Mouse (Mus musculus) myocyte (in vitro differentiated cells): ENCODE data around the gene Aanat. TPM values are rescaled to one million over a fixed set of nuclear protein-coding genes. Genes with fewer than 3 reads are reported as not detected.

ENCODE experiments used
- H3K27me3 ChIP-seq: one replicate; pipeline ENCODE4 v1.6.1; 2011; ENCODE audit not compliant: control insufficient read depth, insufficient read depth, insufficient read length
- H3K36me3 ChIP-seq: one replicate; pipeline ENCODE4 v1.6.1; 2011; ENCODE audit not compliant: control insufficient read depth, insufficient read depth
- H3K4me2 ChIP-seq: one replicate; pipeline ENCODE4 v1.6.1; 2011; ENCODE audit warnings: low read depth, control low read depth
- H3K4me3 ChIP-seq: one replicate; pipeline ENCODE4 v1.5.1; 2011; ENCODE audit warnings: mild to moderate bottlenecking, control low read depth, moderate library complexity
- H3K79me2 ChIP-seq: one replicate; pipeline ENCODE4 v1.6.1; 2011; ENCODE audit not compliant: control insufficient read depth, insufficient read depth
- H3ac ChIP-seq: one replicate; pipeline ENCODE4 v1.6.1; 2011; ENCODE audit not compliant: control insufficient read depth, insufficient read length
- CEBPB ChIP-seq: IDR thresholded peaks from 2 replicates; pipeline ENCODE4 v1.6.1; 2011; ENCODE audit warnings: mild to moderate bottlenecking, moderate library complexity; ENCODE audit not compliant: poor library complexity, insufficient read depth, severe bottlenecking
- E2F4 ChIP-seq: IDR thresholded peaks from one replicate; pipeline ENCODE4 v1.6.1; 2011; ENCODE audit warnings: mild to moderate bottlenecking, control low read depth, moderate library complexity; ENCODE audit not compliant: insufficient read depth
- MAX ChIP-seq: IDR thresholded peaks from one replicate; pipeline ENCODE4 v1.6.1; 2011; ENCODE audit warnings: low read depth, mild to moderate bottlenecking, control low read depth
- MYOD1 ChIP-seq, 3 experiments: IDR thresholded peaks; one replicate each; pipeline ENCODE4 v1.6.1; 2011; ENCODE audit warnings: control low read depth in 2 of 3, low read depth in 2 of 3, mild to moderate bottlenecking in 2 of 3, moderate library complexity in 1 of 3; ENCODE audit not compliant: insufficient read length in 2 of 3, control insufficient read depth in 1 of 3
- MYOG ChIP-seq, 3 experiments: IDR thresholded peaks; one replicate each; pipeline ENCODE4 v1.6.1; 2011; ENCODE audit warnings: control low read depth in 2 of 3, low read depth in 2 of 3, mild to moderate bottlenecking in 2 of 3; ENCODE audit not compliant: insufficient read length in 2 of 3, control insufficient read depth in 1 of 3, insufficient read depth in 1 of 3
- POLR2A ChIP-seq: IDR thresholded peaks from one replicate; pipeline ENCODE4 v1.6.1; 2011; ENCODE audit warnings: low read depth, mild to moderate bottlenecking, control low read depth, moderate library complexity; ENCODE audit not compliant: insufficient read length
- POLR2AphosphoS2 ChIP-seq: IDR thresholded peaks from one replicate; pipeline ENCODE4 v1.6.1; 2011; ENCODE audit warnings: low read depth, control low read depth; ENCODE audit not compliant: insufficient read length
- REST ChIP-seq: IDR thresholded peaks from one replicate; pipeline ENCODE4 v1.6.1; 2011; ENCODE audit warnings: mild to moderate bottlenecking, control low read depth, moderate library complexity; ENCODE audit not compliant: insufficient read depth, insufficient read length
- SRF ChIP-seq: IDR thresholded peaks from one replicate; pipeline ENCODE4 v1.6.1; 2011; ENCODE audit warnings: low read depth; ENCODE audit not compliant: control insufficient read depth, insufficient read length
- TCF12 ChIP-seq: IDR thresholded peaks from one replicate; pipeline ENCODE4 v1.6.1; 2011; ENCODE audit warnings: mild to moderate bottlenecking, control low read depth; ENCODE audit not compliant: poor library complexity, insufficient read depth, severe bottlenecking
- TCF3 ChIP-seq: IDR thresholded peaks from one replicate; pipeline ENCODE4 v1.6.1; 2011; ENCODE audit warnings: low read depth, control low read depth; ENCODE audit not compliant: insufficient read length
- USF1 ChIP-seq: IDR thresholded peaks from one replicate; pipeline ENCODE4 v1.6.1; 2011; ENCODE audit warnings: low read depth, mild to moderate bottlenecking, control low read depth, moderate library complexity
- polyA plus RNA-seq: library from polyadenylated mRNA; unstranded; fragments of >200 nt; fragmentation: generic; extraction: Trizol; gene quantifications from one replicate; pipeline ENCODE4 v1.2.1, GENCODE M21; 2012; ENCODE audit warnings: missing spikeins

Gene Aanat
- polyA plus RNA-seq, 1 experiment, result not detected

DNA sequence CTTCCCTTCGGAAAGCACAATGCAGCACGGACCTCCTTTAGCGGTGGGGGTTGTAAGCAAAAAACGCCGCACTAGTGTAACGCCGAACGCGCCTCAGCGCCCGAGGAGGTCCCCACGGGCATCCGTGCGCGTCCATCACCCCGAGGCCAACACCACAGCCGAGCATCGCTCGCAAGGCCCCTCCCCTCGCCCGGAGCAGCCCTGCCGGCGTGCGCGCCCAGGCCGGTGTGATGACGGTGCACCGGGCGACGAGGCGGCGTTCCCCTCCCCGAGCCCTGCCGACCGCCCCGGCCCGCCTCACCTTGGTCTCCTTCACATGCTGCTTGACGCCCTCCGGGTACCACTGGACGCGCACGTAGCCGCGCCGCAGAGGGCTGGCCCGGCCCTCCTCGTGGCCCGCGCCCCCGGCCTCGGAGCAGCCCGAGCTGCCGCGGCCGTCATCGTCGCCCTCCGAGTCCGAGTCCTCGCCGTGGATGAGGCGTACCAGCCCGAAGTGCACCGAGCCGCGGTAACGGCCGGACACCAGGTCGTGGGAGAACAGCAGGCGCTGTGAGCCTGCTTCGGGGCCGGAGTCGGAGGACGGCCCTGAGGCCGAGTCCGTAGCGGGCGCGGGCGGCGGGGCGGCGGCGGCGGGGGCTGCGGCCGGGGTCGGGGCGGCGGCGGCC lies 5.4 kb upstream of the Aanat start:
- Histone ChIP-seq H3K27me3 (no peaks in the 10 kb centered on the region), H3K4me2 (peak overlapping the region; percentile 98), H3K79me2 (peaks cover 41% of the 10 kb centered on the region), H3K36me3 (no peaks in the 10 kb centered on the region), H3ac (peak overlapping the region; percentile 72), H3K4me3 (peak overlapping the region; percentile 36)
- TF ChIP-seq SRF, result peak; percentile 12
- peak in 1 of 3 experiments; percentile 13 for TF ChIP-seq MYOG (IDR thresholded peaks at IDR 0.05; ENCODE audit: control insufficient read depth in 1 of 3, insufficient read depth in 1 of 3, insufficient read length in 2 of 3, low read depth in 2 of 3)
- TF ChIP-seq TCF3, result no peak
- TF ChIP-seq MYOD1 (IDR thresholded peaks at IDR 0.05; ENCODE audit: control insufficient read depth in 1 of 3, insufficient read length in 2 of 3, low read depth in 2 of 3), result peak in 1 of 3 experiments; percentile 35
- TF ChIP-seq POLR2A, result peak; percentile 44
- no peak for TF ChIP-seq USF1

DNA sequence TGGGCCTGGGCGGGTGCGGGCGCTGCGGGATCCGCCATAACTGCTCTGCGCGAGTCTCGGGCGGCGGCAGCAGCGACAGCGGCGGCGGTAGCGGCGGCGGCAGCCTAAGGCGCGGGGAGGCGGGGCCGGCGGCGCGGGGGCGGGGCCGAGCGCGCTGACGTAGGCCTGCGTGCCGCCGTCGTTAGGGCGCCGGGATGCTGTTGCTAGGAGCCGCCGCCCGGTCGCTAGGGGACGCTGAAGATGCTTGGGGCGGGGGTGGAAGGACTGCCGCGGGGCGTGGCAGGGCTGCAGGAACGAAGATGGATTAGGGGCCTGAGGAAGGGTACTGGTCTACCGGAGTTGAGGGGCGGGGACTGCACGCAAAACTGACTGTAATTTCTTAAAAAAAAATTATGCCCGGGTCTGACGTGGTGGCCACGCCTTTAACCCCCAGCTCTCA lies 4.8 kb upstream of the Aanat start, which contains the start of gene Ube2o:
Gene Ube2o (minus strand): TSS at position 72 of the 439 bp plus-strand sequence.
- H3ac ChIP-seq, result peak within 1 kb of the TSS; percentile 72
- H3K79me2 ChIP-seq, result peaks cover 40% of the 10 kb centered on the region
- no peaks in the 10 kb centered on the region for H3K36me3 ChIP-seq
- TF ChIP-seq REST, result no peak
- peak; percentile 90 for TF ChIP-seq POLR2A
- TF ChIP-seq POLR2AphosphoS2, result peak; percentile 82
- peak within 1 kb of the TSS; percentile 36 for H3K4me3 ChIP-seq
- H3K27me3 ChIP-seq, result no peaks in the 10 kb centered on the region
- peak within 1 kb of the TSS; percentile 98 for H3K4me2 ChIP-seq

DNA sequence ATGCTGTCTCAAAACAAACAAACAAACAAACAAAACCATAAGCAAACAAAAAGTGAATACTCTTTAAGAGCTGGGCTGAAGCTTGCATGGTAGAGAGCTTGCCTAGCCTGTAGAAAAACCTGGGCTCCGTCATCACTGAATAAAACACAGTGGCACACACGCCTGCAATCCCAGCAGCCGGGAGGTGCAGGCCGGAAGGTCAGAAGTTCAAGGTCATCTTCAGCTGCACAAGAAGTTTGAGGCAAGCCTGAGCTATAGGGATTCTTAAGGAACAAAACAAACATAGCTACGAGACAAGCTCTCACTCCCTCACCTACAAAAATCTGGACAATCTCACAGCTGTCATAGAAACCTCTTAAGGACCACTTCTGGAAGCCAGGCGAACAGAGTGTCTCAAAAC lies 550 bp upstream of the Aanat start:
- H3K36me3 ChIP-seq, result no peaks in the 10 kb centered on the region
- no peak overlapping the region for H3ac ChIP-seq
- no peak overlapping the region for H3K4me3 ChIP-seq
- TF ChIP-seq REST (no peak), MYOG (IDR thresholded peaks at IDR 0.05; ENCODE audit: control insufficient read depth in 1 of 3, insufficient read depth in 1 of 3, insufficient read length in 2 of 3, low read depth in 2 of 3) (no peak), E2F4 (no peak), TCF12 (no peak), POLR2AphosphoS2 (no peak), MYOD1 (IDR thresholded peaks at IDR 0.05; ENCODE audit: control insufficient read depth in 1 of 3, insufficient read length in 2 of 3, low read depth in 2 of 3) (no peak), SRF (no peak), POLR2A (no peak), MAX (no peak), USF1 (no peak), CEBPB (no peak), TCF3 (no peak)
- H3K79me2 ChIP-seq, result no peaks in the 10 kb centered on the region
- no peak overlapping the region for H3K4me2 ChIP-seq
- H3K27me3 ChIP-seq, result no peaks in the 10 kb centered on the region

DNA sequence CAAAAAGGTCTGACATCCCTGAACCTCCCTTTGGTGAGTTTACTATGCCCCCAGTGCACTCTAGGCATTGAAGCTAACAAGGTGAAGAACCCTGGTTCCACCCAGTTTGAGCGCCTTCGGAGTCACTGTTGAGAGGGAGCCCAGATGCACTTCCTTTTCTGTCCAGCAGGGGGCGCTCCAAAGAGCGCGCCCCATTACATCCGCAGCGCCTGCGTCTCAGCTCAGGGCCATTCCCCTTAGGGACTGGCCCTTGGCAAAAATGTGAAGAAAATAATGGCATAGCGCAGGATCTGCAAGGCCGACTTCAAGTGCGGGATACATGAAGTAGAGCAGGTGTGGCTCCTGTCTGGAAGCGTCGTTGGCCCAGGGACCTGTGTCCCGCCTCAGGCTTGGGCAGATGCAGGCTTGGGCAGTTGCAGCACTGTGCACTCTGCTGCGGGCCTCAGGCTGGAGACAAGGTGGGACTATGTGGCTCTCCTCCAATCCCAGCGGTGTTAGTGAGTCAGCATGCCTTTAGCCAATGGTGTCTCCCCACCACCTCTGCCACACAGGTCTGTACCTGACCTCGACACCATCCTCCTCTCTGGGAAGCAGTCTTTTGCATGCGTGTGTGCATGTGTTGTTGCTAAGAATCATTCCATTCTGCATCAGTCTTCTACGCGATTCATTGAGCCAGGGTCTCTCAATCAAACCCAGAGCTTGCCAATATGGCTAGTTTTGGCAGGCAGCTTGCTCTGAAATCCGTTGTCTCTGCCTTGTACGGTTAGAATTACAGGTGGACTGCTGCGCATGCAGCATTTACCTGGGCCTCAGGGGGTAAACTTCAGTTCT lies 784 bp downstream of the Aanat start:
- TF ChIP-seq USF1 (no peak), E2F4 (no peak), TCF12 (no peak), POLR2AphosphoS2 (no peak), SRF (no peak), REST (no peak), CEBPB (no peak), MAX (no peak), MYOG (IDR thresholded peaks at IDR 0.05; ENCODE audit: control insufficient read depth in 1 of 3, insufficient read depth in 1 of 3, insufficient read length in 2 of 3, low read depth in 2 of 3) (no peak), MYOD1 (IDR thresholded peaks at IDR 0.05; ENCODE audit: control insufficient read depth in 1 of 3, insufficient read length in 2 of 3, low read depth in 2 of 3) (no peak), TCF3 (no peak), POLR2A (no peak)
- no peak overlapping the region for H3K4me2 ChIP-seq
- no peak overlapping the region for H3K4me3 ChIP-seq
- H3K27me3 ChIP-seq, result no peaks in the 10 kb centered on the region
- no peak overlapping the region for H3ac ChIP-seq
- H3K36me3 ChIP-seq, result no peaks in the 10 kb centered on the region
- no peaks in the 10 kb centered on the region for H3K79me2 ChIP-seq

GRCm38 (mm10) chr11:116589020-116589531 lies 2.8 kb downstream of the Aanat start:
- H3K79me2 ChIP-seq, result no peaks in the 10 kb centered on the region
- H3ac ChIP-seq, result no peak overlapping the region
- peak overlapping the region; percentile 2 for H3K4me2 ChIP-seq

More at GRCm38 (mm10) chr11:116589020-116589531, 2.8 kb downstream of the Aanat start:
- TF ChIP-seq POLR2A, result no peak
- no peak for TF ChIP-seq E2F4
- TF ChIP-seq MYOD1 (IDR thresholded peaks at IDR 0.05; ENCODE audit: control insufficient read depth in 1 of 3, insufficient read length in 2 of 3, low read depth in 2 of 3), result no peak
- no peak for TF ChIP-seq REST
- no peak for TF ChIP-seq USF1
- no peak overlapping the region for H3K4me3 ChIP-seq
- no peaks in the 10 kb centered on the region for H3K27me3 ChIP-seq
- H3K36me3 ChIP-seq, result no peaks in the 10 kb centered on the region
